Mouse (Mus musculus) neural tube, embryonic 13.5 days (tissue): ENCODE measurements around the gene Ttc7. TPM values are rescaled to one million over a fixed set of nuclear protein-coding genes. Genes with fewer than 3 reads are reported as not detected.

ENCODE experiments used
- ATAC-seq: fragments of 200-750 bp; cut with Nextera tagmentation; 2 replicates; pipeline ENCODE4 v1.8.0; 2017; ENCODE audit warnings: low read depth, mild to moderate bottlenecking, moderate TSS enrichment, moderate library complexity
- H3K27ac ChIP-seq: fragments of 300-500 bp; sonication (generic); replicated peaks from 2 replicates; pipeline ENCODE4 v1.5.1; 2015; ENCODE audit warnings: moderate library complexity, mild to moderate bottlenecking, inconsistent platforms
- H3K27me3 ChIP-seq: fragments of 300-500 bp; sonication (generic); 2 replicates; pipeline ENCODE4 v1.6.1; 2015; ENCODE audit warnings: mild to moderate bottlenecking, inconsistent platforms
- H3K36me3 ChIP-seq: fragments of 300-500 bp; sonication (generic); 2 replicates; pipeline ENCODE4 v1.6.1; 2015; ENCODE audit warnings: mild to moderate bottlenecking, inconsistent platforms
- H3K4me1 ChIP-seq: fragments of 300-500 bp; sonication (generic); replicated peaks from 2 replicates; pipeline ENCODE4 v1.6.1; 2015; ENCODE audit warnings: inconsistent platforms
- H3K4me2 ChIP-seq: fragments of 300-500 bp; sonication (generic); 2 replicates; pipeline ENCODE4 v1.6.1; 2015; ENCODE audit warnings: inconsistent platforms, mild to moderate bottlenecking, moderate library complexity
- H3K4me3 ChIP-seq: fragments of 300-500 bp; sonication (generic); 2 replicates; pipeline ENCODE4 v1.5.1; 2015; ENCODE audit warnings: mild to moderate bottlenecking, inconsistent platforms
- H3K9ac ChIP-seq: fragments of 300-500 bp; sonication (generic); 2 replicates; pipeline ENCODE4 v1.6.1; 2015; ENCODE audit warnings: moderate library complexity, mild to moderate bottlenecking, inconsistent platforms
- H3K9me3 ChIP-seq: fragments of 300-500 bp; sonication (generic); 2 replicates; pipeline ENCODE4 v1.6.1; 2016; ENCODE audit warnings: inconsistent platforms
- WGBS: fragments of 180-500 bp; shearing (Covaris S2); methylation state at CpG from one replicate; pipeline ENCODE4 v1.1.7; 2015; 5-methylcytosine and 5-hydroxymethylcytosine counted together
- polyA plus RNA-seq: library from polyadenylated mRNA; unstranded; fragments of >200 nt; fragmentation: Nextera tagmentation; extraction: Ambion mirVana; gene quantifications from 2 replicates; pipeline ENCODE4 v1.2.1, GENCODE M21; 2015

Gene Ttc7
- polyA plus RNA-seq, 1 experiment from 2014 or later: 4.9 TPM

GRCm38 (mm10) chr17:87429431-87429830 lies 146.7 kb downstream of the Ttc7 start:
- H3K4me2 ChIP-seq: no peak overlapping the region
- peaks cover 54% of the 10 kb centered on the region for H3K36me3 ChIP-seq
- no peak overlapping the region for H3K9ac ChIP-seq
- H3K27ac ChIP-seq: no peak overlapping the region
- no peak for ATAC-seq
- H3K4me1 ChIP-seq: no peaks in the 10 kb centered on the region
- no peaks in the 10 kb centered on the region for H3K27me3 ChIP-seq
- H3K9me3 ChIP-seq: no peaks in the 10 kb centered on the region
- WGBS: 88% methylated on average over 3 of the region's 3 CpGs
- no peak overlapping the region for H3K4me3 ChIP-seq

Other genes with a start within 250 kb of the Ttc7 start
- gene Socs5, start 175.2 kb upstream of the Ttc7 start, polyA plus RNA-seq: 14.0 and 15.7 TPM in 2 replicates
- 45.4 and 51.5 TPM in 2 replicates for gene Mcfd2, start 17.0 kb upstream of the Ttc7 start, polyA plus RNA-seq
- 0.78 TPM in 1 of 2 replicates, not detected in the other for gene Stpg4, start 144.9 kb downstream of the Ttc7 start, polyA plus RNA-seq
- gene Calm2, start 164.0 kb downstream of the Ttc7 start, polyA plus RNA-seq: 2,810 and 2,954 TPM in 2 replicates